Mouse (Mus musculus): Measurements from ENCODE around the gene Lgals7. TPM values are rescaled to one million over a fixed set of nuclear protein-coding genes. Genes with fewer than 3 reads are reported as not detected.

Gene Lgals7
- polyA plus RNA-seq, 1 experiment from 2014 or later, result 2.4 TPM

- no peak for ATAC-seq
- H3K27me3 ChIP-seq, result no peaks in the 10 kb centered on the region
- no peak overlapping the region for H3K4me2 ChIP-seq
- H3K27ac ChIP-seq, result no peak overlapping the region
- no peak overlapping the region for H3K9ac ChIP-seq
- 80% methylated on average over 6 of the region's 6 CpGs for WGBS
- no peaks in the 10 kb centered on the region for H3K4me1 ChIP-seq
- H3K9me3 ChIP-seq (replicated peaks), result no peaks in the 10 kb centered on the region
- peaks cover 24% of the 10 kb centered on the region for H3K36me3 ChIP-seq (ENCODE audit: poor library complexity, severe bottlenecking)
- no peak overlapping the region for H3K4me3 ChIP-seq
These were observed 31.5 kb upstream of the Lgals7 start for GRCm38 (mm10) chr7:28832137-28832536.

GRCm38 (mm10) chr7:28833723-28834347 lies 29.8 kb upstream of the Lgals7 start, which contains the start of gene Lgals4:
Gene Lgals4, plus strand, starts transcription at chr7:28833854.
- no peaks in the 10 kb centered on the region for H3K27me3 ChIP-seq
- H3K4me3 ChIP-seq, result no peak within 1 kb of the TSS
- WGBS, result 86% methylated on average over 6 of the region's 6 CpGs
- no peak within 1 kb of the TSS for H3K27ac ChIP-seq
- no peak within 1 kb of the TSS for H3K4me2 ChIP-seq
- H3K4me1 ChIP-seq, result no peaks in the 10 kb centered on the region
- peaks cover 24% of the 10 kb centered on the region for H3K36me3 ChIP-seq (ENCODE audit: poor library complexity, severe bottlenecking)
- H3K9ac ChIP-seq, result no peak within 1 kb of the TSS
- H3K9me3 ChIP-seq (replicated peaks), result no peaks in the 10 kb centered on the region
- ATAC-seq, result no peak

- peaks cover 3% of the 10 kb centered on the region for H3K36me3 ChIP-seq (ENCODE audit: poor library complexity, severe bottlenecking)
These were observed 26.7 kb upstream of the Lgals7 start for GRCm38 (mm10) chr7:28836936-28837335.

GRCm38 (mm10) chr7:28838331-28838730 lies 25.3 kb upstream of the Lgals7 start:
- no peak for ATAC-seq
- WGBS, result 88% methylated on average over 9 of the region's 9 CpGs

More at GRCm38 (mm10) chr7:28836936-28837335, 26.7 kb upstream of the Lgals7 start:
- 88% methylated on average over 5 of the region's 5 CpGs for WGBS
- no peak for ATAC-seq
- Histone ChIP-seq H3K4me3 (no peak overlapping the region), H3K9me3 (replicated peaks) (no peaks in the 10 kb centered on the region), H3K27me3 (no peaks in the 10 kb centered on the region), H3K27ac (no peak overlapping the region), H3K9ac (no peak overlapping the region), H3K4me1 (no peaks in the 10 kb centered on the region), H3K4me2 (no peak overlapping the region)

GRCm38 (mm10) chr7:28847273-28847672 lies 16.4 kb upstream of the Lgals7 start:
- Histone ChIP-seq H3K27ac (no peak overlapping the region), H3K4me3 (no peak overlapping the region), H3K9me3 (replicated peaks) (no peaks in the 10 kb centered on the region; the same call in 1 of the 2 replicates), H3K36me3 (ENCODE audit: poor library complexity, severe bottlenecking) (no peaks in the 10 kb centered on the region), H3K27me3 (no peaks in the 10 kb centered on the region), H3K4me2 (no peak overlapping the region), H3K9ac (no peak overlapping the region), H3K4me1 (no peaks in the 10 kb centered on the region)
- 87% methylated on average over 1 of the region's 1 CpGs for WGBS
- ATAC-seq, result no peak

More at GRCm38 (mm10) chr7:28838331-28838730, 25.3 kb upstream of the Lgals7 start:
- no peak overlapping the region for H3K4me3 ChIP-seq
- H3K4me2 ChIP-seq, result no peak overlapping the region
- H3K27me3 ChIP-seq, result no peaks in the 10 kb centered on the region
- no peak overlapping the region for H3K27ac ChIP-seq
- no peaks in the 10 kb centered on the region for H3K9me3 ChIP-seq (replicated peaks)
- no peaks in the 10 kb centered on the region for H3K4me1 ChIP-seq
- no peak overlapping the region for H3K9ac ChIP-seq
- no peaks in the 10 kb centered on the region for H3K36me3 ChIP-seq (ENCODE audit: poor library complexity, severe bottlenecking)

- no peaks in the 10 kb centered on the region; the same call in 1 of the 2 replicates for H3K9me3 ChIP-seq (replicated peaks)
- H3K4me2 ChIP-seq, result no peak overlapping the region
- H3K4me1 ChIP-seq, result no peaks in the 10 kb centered on the region
- ATAC-seq, result no peak
- 27% methylated on average over 1 of the region's 1 CpGs for WGBS
- H3K4me3 ChIP-seq, result no peak overlapping the region
- H3K27me3 ChIP-seq, result no peaks in the 10 kb centered on the region
- H3K9ac ChIP-seq, result no peak overlapping the region
- H3K36me3 ChIP-seq (ENCODE audit: poor library complexity, severe bottlenecking), result no peaks in the 10 kb centered on the region
- H3K27ac ChIP-seq, result no peak overlapping the region
These were observed 13.9 kb upstream of the Lgals7 start for GRCm38 (mm10) chr7:28849700-28850236.

- Histone ChIP-seq H3K9me3 (replicated peaks) (no peaks in the 10 kb centered on the region; the same call in 1 of the 2 replicates), H3K27me3 (no peaks in the 10 kb centered on the region), H3K4me3 (no peak overlapping the region), H3K4me2 (no peak overlapping the region), H3K4me1 (no peaks in the 10 kb centered on the region), H3K9ac (no peak overlapping the region), H3K36me3 (ENCODE audit: poor library complexity, severe bottlenecking) (no peaks in the 10 kb centered on the region), H3K27ac (no peak overlapping the region)
- 82% methylated on average over 4 of the region's 4 CpGs for WGBS
- no peak for ATAC-seq
These were observed 13.0 kb upstream of the Lgals7 start for GRCm38 (mm10) chr7:28850642-28851041.

GRCm38 (mm10) chr7:28859953-28860352 lies 3.7 kb upstream of the Lgals7 start:
- Histone ChIP-seq H3K9me3 (replicated peaks) (peaks cover 5% of the 10 kb centered on the region; the same call in 1 of the 2 replicates), H3K27me3 (no peaks in the 10 kb centered on the region), H3K4me3 (no peak overlapping the region), H3K27ac (no peak overlapping the region), H3K4me1 (peaks cover 11% of the 10 kb centered on the region), H3K4me2 (no peak overlapping the region), H3K36me3 (ENCODE audit: poor library complexity, severe bottlenecking) (no peaks in the 10 kb centered on the region), H3K9ac (no peak overlapping the region)
- WGBS, result 91% methylated on average over 2 of the region's 2 CpGs
- no peak for ATAC-seq

- no peak overlapping the region for H3K4me2 ChIP-seq
- WGBS, result 88% methylated on average over 6 of the region's 6 CpGs
- H3K27ac ChIP-seq, result no peak overlapping the region
- no peaks in the 10 kb centered on the region for H3K36me3 ChIP-seq (ENCODE audit: poor library complexity, severe bottlenecking)
- peaks cover 15% of the 10 kb centered on the region for H3K4me1 ChIP-seq
- no peak overlapping the region for H3K4me3 ChIP-seq
- H3K27me3 ChIP-seq, result no peaks in the 10 kb centered on the region
- peaks cover 5% of the 10 kb centered on the region; the same call in 1 of the 2 replicates for H3K9me3 ChIP-seq (replicated peaks)
- ATAC-seq, result no peak
- H3K9ac ChIP-seq, result no peak overlapping the region
These were observed 2.8 kb upstream of the Lgals7 start for GRCm38 (mm10) chr7:28860898-28861297.

- Histone ChIP-seq H3K4me1 (peaks cover 17% of the 10 kb centered on the region), H3K9me3 (replicated peaks) (peaks cover 5% of the 10 kb centered on the region; the same call in 1 of the 2 replicates), H3K27ac (no peak overlapping the region), H3K4me3 (no peak overlapping the region), H3K36me3 (ENCODE audit: poor library complexity, severe bottlenecking) (no peaks in the 10 kb centered on the region), H3K27me3 (no peaks in the 10 kb centered on the region), H3K4me2 (no peak overlapping the region), H3K9ac (no peak overlapping the region)
- 77% methylated on average over 15 of the region's 15 CpGs for WGBS
- no peak for ATAC-seq
These were observed 695 bp upstream of the Lgals7 start for GRCm38 (mm10) chr7:28862817-28863499.

- no peaks in the 10 kb centered on the region for H3K27me3 ChIP-seq
- WGBS, result 43% methylated on average over 9 of the region's 9 CpGs
- no peak for ATAC-seq
- H3K4me2 ChIP-seq, result peak overlapping the region; percentile 33; the same call in 1 of the 2 replicates
- H3K9me3 ChIP-seq (replicated peaks), result peaks cover 5% of the 10 kb centered on the region; the same call in 1 of the 2 replicates
- H3K4me1 ChIP-seq, result peaks cover 17% of the 10 kb centered on the region
- no peaks in the 10 kb centered on the region for H3K36me3 ChIP-seq (ENCODE audit: poor library complexity, severe bottlenecking)
- no peak overlapping the region for H3K27ac ChIP-seq
- H3K9ac ChIP-seq, result peak overlapping the region; percentile 30; the same call in 1 of the 2 replicates
- H3K4me3 ChIP-seq, result no peak overlapping the region; the same call in 1 of the 2 replicates
These were observed 666 bp downstream of the Lgals7 start for GRCm38 (mm10) chr7:28864288-28864750.

All from forebrain, embryonic 13.5 days (tissue).